Mouse (Mus musculus): ENCODE data around the gene Vmn1r121. TPM values are rescaled to one million over a fixed set of nuclear protein-coding genes. Genes with fewer than 3 reads are reported as not detected.
"Not testable (repeated sequence)": the region's sequence is repeated elsewhere in the genome, so short reads cannot be mapped to it uniquely, and the experiment has no call there.

Gene Vmn1r121
- polyA plus RNA-seq (2015; fragmentation: Nextera tagmentation; extraction: Ambion mirVana), result not detected in 2 replicates

- H3K36me3 ChIP-seq (replicated peaks); H3K27ac ChIP-seq (replicated peaks); H3K9me3 ChIP-seq (replicated peaks); H3K9ac ChIP-seq; H3K4me3 ChIP-seq (replicated peaks); H3K4me1 ChIP-seq (replicated peaks); ATAC-seq (ENCODE audit: insufficient read depth); H3K4me2 ChIP-seq; H3K27me3 ChIP-seq: not testable (repeated sequence)
- 59% methylated on average over 5 of the region's 5 CpGs for WGBS (ENCODE audit: insufficient replicate concordance)
Observed at GRCm38 (mm10) chr7:21098413-21098812, at the start of gene Vmn1r121. Gene Vmn1r121, minus strand, starts transcription at chr7:21098513.

GRCm38 (mm10) chr7:21134028-21134427 is 35.7 kb upstream of the Vmn1r121 start, which contains the start of gene Vmn1r122:
Gene Vmn1r122, minus strand, starts transcription at chr7:21134128.
- not testable (repeated sequence) for H3K27ac ChIP-seq (replicated peaks); H3K9me3 ChIP-seq (replicated peaks); H3K4me2 ChIP-seq; H3K4me1 ChIP-seq (replicated peaks); H3K9ac ChIP-seq; ATAC-seq (ENCODE audit: insufficient read depth); H3K27me3 ChIP-seq; H3K4me3 ChIP-seq (replicated peaks); H3K36me3 ChIP-seq (replicated peaks)
- 57% methylated on average over 3 of the region's 3 CpGs for WGBS (ENCODE audit: insufficient replicate concordance)

GRCm38 (mm10) chr7:21053684-21054083 is 44.6 kb downstream of the Vmn1r121 start, which contains the start of gene Vmn1r120:
Gene Vmn1r120, minus strand, starts transcription at chr7:21053784.
- not testable (repeated sequence) for H3K9ac ChIP-seq; H3K4me2 ChIP-seq; H3K4me3 ChIP-seq (replicated peaks); H3K27ac ChIP-seq (replicated peaks); H3K9me3 ChIP-seq (replicated peaks); H3K36me3 ChIP-seq (replicated peaks); H3K4me1 ChIP-seq (replicated peaks); ATAC-seq (ENCODE audit: insufficient read depth); H3K27me3 ChIP-seq
- WGBS (ENCODE audit: insufficient replicate concordance), result 50% methylated on average over 1 of the region's 1 CpGs

Other genes starting within 250 kb of the Vmn1r121 start
- gene Vmn1r116, start 226.3 kb downstream of the Vmn1r121 start, polyA plus RNA-seq (2015; fragmentation: Nextera tagmentation; extraction: Ambion mirVana), result not detected in 2 replicates
- not detected in 2 replicates for gene Vmn1r117, start 214.4 kb downstream of the Vmn1r121 start, polyA plus RNA-seq (2015; fragmentation: Nextera tagmentation; extraction: Ambion mirVana)
- gene Vmn1r118, start 186.2 kb downstream of the Vmn1r121 start, polyA plus RNA-seq (2015; fragmentation: Nextera tagmentation; extraction: Ambion mirVana), result not detected in 2 replicates
- not detected in 2 replicates for gene Vmn1r119, start 86.1 kb downstream of the Vmn1r121 start, polyA plus RNA-seq (2015; fragmentation: Nextera tagmentation; extraction: Ambion mirVana)
- gene Vmn1r120, start 44.7 kb downstream of the Vmn1r121 start, polyA plus RNA-seq (2015; fragmentation: Nextera tagmentation; extraction: Ambion mirVana), result not detected in 2 replicates
- gene Vmn1r122, start 35.6 kb upstream of the Vmn1r121 start, polyA plus RNA-seq (2015; fragmentation: Nextera tagmentation; extraction: Ambion mirVana), result not detected in 2 replicates
- gene Vmn1r123, start 63.7 kb upstream of the Vmn1r121 start, polyA plus RNA-seq (2015; fragmentation: Nextera tagmentation; extraction: Ambion mirVana), result not detected in 2 replicates
- gene Gm5157, start 91.9 kb upstream of the Vmn1r121 start, polyA plus RNA-seq (2015; fragmentation: Nextera tagmentation; extraction: Ambion mirVana), result not detected in 2 replicates
- gene Vmn1r124, start 162.1 kb upstream of the Vmn1r121 start, polyA plus RNA-seq (2015; fragmentation: Nextera tagmentation; extraction: Ambion mirVana), result not detected in 2 replicates
- not detected in 2 replicates for gene Vmn1r125, start 173.7 kb upstream of the Vmn1r121 start, polyA plus RNA-seq (2015; fragmentation: Nextera tagmentation; extraction: Ambion mirVana)
- not detected in 2 replicates for gene Vmn1r126, start 203.0 kb upstream of the Vmn1r121 start, polyA plus RNA-seq (2015; fragmentation: Nextera tagmentation; extraction: Ambion mirVana)
- gene Vmn1r127, start 221.3 kb upstream of the Vmn1r121 start, polyA plus RNA-seq (2015; fragmentation: Nextera tagmentation; extraction: Ambion mirVana), result not detected in 2 replicates